Mouse (Mus musculus) intestine, embryonic 16.5 days (tissue): ENCODE results near the gene Irgq. TPM values are rescaled to one million over a fixed set of nuclear protein-coding genes. Genes with fewer than 3 reads are reported as not detected.

Source experiments
- ATAC-seq: fragments of 200-750 bp; cut with Nextera tagmentation; 2 replicates; pipeline ENCODE4 v1.8.0; 2017; ENCODE audit warnings: moderate TSS enrichment, moderate library complexity
- H3K27ac ChIP-seq: fragments of 300-500 bp; sonication (generic); 2 replicates; pipeline ENCODE4 v1.5.1; 2014; ENCODE audit warnings: mild to moderate bottlenecking, low read length
- H3K27me3 ChIP-seq: fragments of 300-500 bp; sonication (generic); replicated peaks from 2 replicates; pipeline ENCODE4 v1.6.1; 2014; ENCODE audit warnings: low read length, control low read depth, mixed read lengths; ENCODE audit not compliant: control insufficient read depth, insufficient read depth
- H3K36me3 ChIP-seq: fragments of 300-500 bp; sonication (generic); 2 replicates; pipeline ENCODE4 v1.6.1; 2014; ENCODE audit warnings: low read length, control low read depth; ENCODE audit not compliant: control insufficient read depth, insufficient read depth
- H3K4me1 ChIP-seq: fragments of 300-500 bp; sonication (generic); 2 replicates; pipeline ENCODE4 v1.6.1; 2014; ENCODE audit warnings: low read length, control low read depth, mixed read lengths; ENCODE audit not compliant: control insufficient read depth, insufficient read depth
- H3K4me2 ChIP-seq: fragments of 300-500 bp; sonication (generic); 2 replicates; pipeline ENCODE4 v1.6.1; 2014; ENCODE audit warnings: low read depth, low read length, control low read depth
- H3K4me3 ChIP-seq: fragments of 300-500 bp; sonication (generic); 2 replicates; pipeline ENCODE4 v1.5.1; 2014; ENCODE audit warnings: mild to moderate bottlenecking, low read length
- H3K9ac ChIP-seq: fragments of 300-500 bp; sonication (generic); 2 replicates; pipeline ENCODE4 v1.6.1; 2014; ENCODE audit warnings: low read depth, low read length
- H3K9me3 ChIP-seq: fragments of 300-500 bp; sonication (generic); 2 replicates; pipeline ENCODE4 v1.6.1; 2016; ENCODE audit warnings: low read length, control low read depth; ENCODE audit not compliant: control insufficient read depth
- WGBS: fragments of 180-500 bp; shearing (Covaris S2); extraction: QIAGEN DNeasy Blood & Tissue Kit; methylation state at CpG from one replicate; pipeline ENCODE4 v1.1.7; 2014; 5-methylcytosine and 5-hydroxymethylcytosine counted together
- polyA plus RNA-seq: library from polyadenylated mRNA; unstranded; fragments of >200 nt; fragmentation: Nextera tagmentation; extraction: Ambion mirVana; gene quantifications from 2 replicates; pipeline ENCODE4 v1.2.1, GENCODE M21; 2015

The Irgq gene
- polyA plus RNA-seq, 1 experiment from 2014 or later: 3.3 TPM

GRCm38 (mm10) chr7:24551985-24552759 is 21.7 kb downstream of the Irgq start:
- ATAC-seq: no peak
- peaks cover 15% of the 10 kb centered on the region for H3K36me3 ChIP-seq
- H3K4me1 ChIP-seq: peaks cover 4% of the 10 kb centered on the region; the same call in 1 of the 2 replicates

GRCm38 (mm10) chr7:24555786-24556185 is 25.3 kb downstream of the Irgq start:
- Histone ChIP-seq H3K36me3 (peaks cover 12% of the 10 kb centered on the region), H3K4me2 (no peak overlapping the region), H3K4me1 (no peaks in the 10 kb centered on the region), H3K9ac (no peak overlapping the region), H3K27me3 (no peaks in the 10 kb centered on the region), H3K9me3 (no peaks in the 10 kb centered on the region), H3K4me3 (no peak overlapping the region), H3K27ac (no peak overlapping the region)
- 93% methylated on average over 10 of the region's 10 CpGs for WGBS
- no peak for ATAC-seq

More at GRCm38 (mm10) chr7:24551985-24552759, 21.7 kb downstream of the Irgq start:
- Histone ChIP-seq H3K9me3 (no peaks in the 10 kb centered on the region), H3K27ac (no peak overlapping the region), H3K9ac (no peak overlapping the region), H3K27me3 (no peaks in the 10 kb centered on the region), H3K4me3 (no peak overlapping the region), H3K4me2 (no peak overlapping the region)
- 84% methylated on average over 12 of the region's 12 CpGs for WGBS

GRCm38 (mm10) chr7:24561450-24561849 is 31.0 kb downstream of the Irgq start:
- no peak for ATAC-seq
- H3K27ac ChIP-seq: no peak overlapping the region
- H3K9me3 ChIP-seq: no peaks in the 10 kb centered on the region
- 89% methylated on average over 4 of the region's 4 CpGs for WGBS
- H3K4me1 ChIP-seq: no peaks in the 10 kb centered on the region
- H3K36me3 ChIP-seq: peaks cover 9% of the 10 kb centered on the region
- H3K9ac ChIP-seq: no peak overlapping the region
- no peaks in the 10 kb centered on the region for H3K27me3 ChIP-seq
- no peak overlapping the region for H3K4me3 ChIP-seq
- H3K4me2 ChIP-seq: no peak overlapping the region

- Histone ChIP-seq H3K4me2 (no peak overlapping the region), H3K9ac (no peak overlapping the region), H3K27me3 (no peaks in the 10 kb centered on the region), H3K36me3 (peaks cover 16% of the 10 kb centered on the region), H3K9me3 (no peaks in the 10 kb centered on the region), H3K4me3 (no peak overlapping the region), H3K27ac (no peak overlapping the region), H3K4me1 (no peaks in the 10 kb centered on the region)
- ATAC-seq: no peak
- 88% methylated on average over 8 of the region's 8 CpGs for WGBS
These were observed 32.8 kb downstream of the Irgq start for GRCm38 (mm10) chr7:24563191-24563836.

GRCm38 (mm10) chr7:24563837-24564206 is 33.3 kb downstream of the Irgq start:
- WGBS: 83% methylated on average over 4 of the region's 4 CpGs
- Histone ChIP-seq H3K9ac (no peak overlapping the region), H3K4me2 (no peak overlapping the region), H3K27me3 (no peaks in the 10 kb centered on the region), H3K4me3 (no peak overlapping the region), H3K4me1 (no peaks in the 10 kb centered on the region), H3K9me3 (no peaks in the 10 kb centered on the region), H3K36me3 (peaks cover 18% of the 10 kb centered on the region), H3K27ac (no peak overlapping the region)
- no peak for ATAC-seq

- Histone ChIP-seq H3K9me3 (no peaks in the 10 kb centered on the region), H3K27me3 (no peaks in the 10 kb centered on the region), H3K27ac (no peak overlapping the region), H3K9ac (no peak overlapping the region), H3K4me2 (no peak overlapping the region), H3K4me3 (no peak overlapping the region), H3K4me1 (no peaks in the 10 kb centered on the region), H3K36me3 (peaks cover 18% of the 10 kb centered on the region)
- ATAC-seq: no peak; the same call in 1 of the 2 replicates
- 69% methylated on average over 6 of the region's 6 CpGs for WGBS
These were observed 34.2 kb downstream of the Irgq start for GRCm38 (mm10) chr7:24564607-24565265.

- no peak for ATAC-seq
- Histone ChIP-seq H3K27ac (no peak overlapping the region), H3K4me3 (no peak overlapping the region), H3K4me1 (no peaks in the 10 kb centered on the region), H3K27me3 (no peaks in the 10 kb centered on the region), H3K36me3 (peaks cover 18% of the 10 kb centered on the region), H3K9me3 (no peaks in the 10 kb centered on the region), H3K4me2 (no peak overlapping the region), H3K9ac (no peak overlapping the region)
- 88% methylated on average over 11 of the region's 11 CpGs for WGBS
These were observed 35.1 kb downstream of the Irgq start for GRCm38 (mm10) chr7:24565627-24566026.

- Histone ChIP-seq H3K27me3 (no peaks in the 10 kb centered on the region), H3K4me3 (no peak overlapping the region), H3K4me2 (no peak overlapping the region), H3K36me3 (peaks cover 18% of the 10 kb centered on the region), H3K9me3 (no peaks in the 10 kb centered on the region), H3K4me1 (no peaks in the 10 kb centered on the region), H3K9ac (no peak overlapping the region), H3K27ac (no peak overlapping the region)
- no peak for ATAC-seq
- WGBS: 95% methylated on average over 9 of the region's 9 CpGs
These were observed 35.7 kb downstream of the Irgq start for GRCm38 (mm10) chr7:24566206-24566605.

- no peaks in the 10 kb centered on the region for H3K9me3 ChIP-seq
- H3K4me1 ChIP-seq: no peaks in the 10 kb centered on the region
- no peak overlapping the region for H3K4me2 ChIP-seq
- no peak overlapping the region for H3K27ac ChIP-seq
- ATAC-seq: no peak
- no peaks in the 10 kb centered on the region for H3K27me3 ChIP-seq
- H3K9ac ChIP-seq: no peak overlapping the region
- 91% methylated on average over 4 of the region's 4 CpGs for WGBS
- peaks cover 16% of the 10 kb centered on the region for H3K36me3 ChIP-seq
- H3K4me3 ChIP-seq: no peak overlapping the region
These were observed 38.0 kb downstream of the Irgq start for GRCm38 (mm10) chr7:24568512-24568911.
